Mouse (Mus musculus) kidney, adult 2 months (tissue): ENCODE results near the gene Spata5. TPM values are rescaled to one million over a fixed set of nuclear protein-coding genes. Genes with fewer than 3 reads are reported as not detected.

Source experiments
- DNase-seq: peaks from one replicate; pipeline ENCODE4 v3.0.0; 2021
- H3K27ac ChIP-seq: fragments of 200-500 bp; 2 replicates; pipeline ENCODE4 v1.5.1; 2012; ENCODE audit warnings: low read depth, low read length, control low read depth, inconsistent platforms; ENCODE audit not compliant: insufficient read depth
- H3K27me3 ChIP-seq: fragments of 200-500 bp; replicated peaks from 2 replicates; pipeline ENCODE4 v1.6.1; 2012; ENCODE audit warnings: mild to moderate bottlenecking, moderate library complexity, low read length, inconsistent platforms; ENCODE audit not compliant: control insufficient read depth, insufficient read depth
- H3K36me3 ChIP-seq: fragments of 200-500 bp; 2 replicates; pipeline ENCODE4 v1.6.1; 2012; ENCODE audit warnings: mild to moderate bottlenecking, moderate library complexity, low read length, inconsistent platforms; ENCODE audit not compliant: control insufficient read depth, insufficient read depth
- H3K4me1 ChIP-seq: fragments of 200-500 bp; 2 replicates; pipeline ENCODE4 v1.6.1; 2011; ENCODE audit warnings: low read length; ENCODE audit not compliant: control insufficient read depth, insufficient read depth
- H3K4me3 ChIP-seq: fragments of 200-500 bp; 2 replicates; pipeline ENCODE4 v1.5.1; 2011; ENCODE audit warnings: mild to moderate bottlenecking, low read depth, low read length, control low read depth; ENCODE audit not compliant: insufficient read depth
- CTCF ChIP-seq: fragments of 200-500 bp; conservative IDR thresholded peaks from 2 replicates; pipeline ENCODE4 v1.5.1; 2011; ENCODE audit warnings: low read depth, mild to moderate bottlenecking, control low read depth, low read length, moderate library complexity, mixed read lengths; ENCODE audit not compliant: insufficient read depth, insufficient read length
- POLR2A ChIP-seq: fragments of 200-500 bp; IDR thresholded peaks from one replicate; pipeline ENCODE4 v1.6.1; 2011; ENCODE audit warnings: low read depth, low read length, control low read depth
- WGBS: fragments of 180-500 bp; shearing (Covaris S2); methylation state at CpG from one replicate; pipeline ENCODE4 v1.1.7; 2018; 5-methylcytosine and 5-hydroxymethylcytosine counted together
- polyA plus RNA-seq: library from polyadenylated mRNA; depleted of rRNA; stranded (reverse); fragments of >200 nt; gene quantifications from 2 replicates; pipeline ENCODE4 v1.2.3, GENCODE M21; 2012

The Spata5 gene
- polyA plus RNA-seq, 1 experiment: 2.7 TPM

DNA sequence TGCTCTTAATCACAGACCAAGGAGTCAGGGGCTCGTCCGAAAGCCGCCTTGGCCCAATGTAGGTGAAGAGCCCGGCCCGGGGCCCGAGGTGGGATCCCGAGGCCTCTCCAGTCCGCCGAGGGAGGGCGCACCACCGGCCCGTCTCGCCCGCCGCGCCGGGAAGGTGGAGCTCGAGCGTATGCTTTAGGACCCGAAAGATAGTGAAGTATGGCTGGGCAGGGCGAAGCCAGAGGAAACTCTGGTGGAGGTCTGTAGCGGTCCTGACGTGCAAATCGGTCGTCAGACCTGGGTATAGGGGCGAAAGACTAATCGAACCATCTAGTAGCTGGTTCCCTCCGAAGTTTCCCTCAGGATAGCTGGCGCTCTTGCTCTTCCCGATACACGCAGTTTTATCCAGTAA lies 61.6 kb downstream of the Spata5 start:
- WGBS: 96% methylated on average over 31 of the region's 31 CpGs
- no peak for TF ChIP-seq POLR2A
- no peak for TF ChIP-seq CTCF
- no peaks in the 10 kb centered on the region; the same call in 1 of the 2 replicates for H3K36me3 ChIP-seq
- H3K27ac ChIP-seq: no peak overlapping the region
- no peak for DNase-seq
- H3K27me3 ChIP-seq: no peaks in the 10 kb centered on the region
- no peaks in the 10 kb centered on the region for H3K4me1 ChIP-seq
- H3K4me3 ChIP-seq: no peak overlapping the region

DNA sequence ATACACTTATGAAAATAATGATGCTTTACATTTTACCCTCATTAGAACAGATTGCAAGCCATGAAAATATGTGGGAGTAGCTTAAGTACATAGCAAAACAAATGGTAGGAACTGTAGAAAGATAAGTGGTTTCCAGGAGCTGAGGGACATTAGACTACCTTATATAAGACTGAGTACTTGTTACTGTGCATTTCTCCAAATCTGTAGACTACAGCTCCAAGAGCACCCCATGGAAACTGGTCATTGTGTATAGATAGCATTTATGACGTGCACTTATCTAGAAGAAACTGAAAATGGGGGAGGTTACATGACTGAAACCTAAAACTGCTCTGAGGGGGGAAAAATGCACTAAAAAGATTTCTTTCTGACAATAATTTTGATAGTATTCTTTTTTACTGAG lies 63.0 kb downstream of the Spata5 start:
- DNase-seq: no peak
- Histone ChIP-seq H3K36me3 (no peaks in the 10 kb centered on the region; the same call in 1 of the 2 replicates), H3K4me3 (no peak overlapping the region), H3K27ac (no peak overlapping the region), H3K4me1 (no peaks in the 10 kb centered on the region), H3K27me3 (no peaks in the 10 kb centered on the region)
- TF ChIP-seq POLR2A (no peak), CTCF (no peak)
- 100% methylated on average over 1 of the region's 1 CpGs for WGBS

DNA sequence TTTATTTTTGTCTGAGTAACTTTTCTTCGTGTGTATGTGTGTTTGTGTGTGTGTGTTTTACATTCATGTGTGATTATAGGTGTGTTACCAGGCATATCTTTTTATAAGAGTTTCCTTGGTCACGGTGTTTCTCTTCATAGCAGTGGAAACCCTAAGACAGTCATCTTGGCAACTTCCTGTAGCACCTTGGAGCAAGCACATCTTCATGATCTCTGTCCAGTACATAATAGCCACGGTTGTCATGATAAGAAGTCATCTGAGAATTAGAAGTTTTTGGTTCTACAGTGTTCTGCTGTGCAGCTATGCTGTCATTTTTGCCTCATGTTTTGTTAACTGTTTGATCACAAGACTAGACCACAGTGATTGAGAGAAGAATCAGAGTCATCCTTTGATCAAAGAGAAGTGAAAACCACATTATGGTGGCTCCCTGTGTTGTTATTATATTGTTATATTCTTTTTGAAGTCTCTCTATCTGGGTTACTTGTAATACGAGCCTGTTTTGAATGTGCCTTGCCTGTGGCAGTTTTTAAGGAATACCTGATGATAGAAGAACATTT lies 64.1 kb downstream of the Spata5 start:
- no peak for TF ChIP-seq POLR2A
- TF ChIP-seq CTCF: no peak

DNA sequence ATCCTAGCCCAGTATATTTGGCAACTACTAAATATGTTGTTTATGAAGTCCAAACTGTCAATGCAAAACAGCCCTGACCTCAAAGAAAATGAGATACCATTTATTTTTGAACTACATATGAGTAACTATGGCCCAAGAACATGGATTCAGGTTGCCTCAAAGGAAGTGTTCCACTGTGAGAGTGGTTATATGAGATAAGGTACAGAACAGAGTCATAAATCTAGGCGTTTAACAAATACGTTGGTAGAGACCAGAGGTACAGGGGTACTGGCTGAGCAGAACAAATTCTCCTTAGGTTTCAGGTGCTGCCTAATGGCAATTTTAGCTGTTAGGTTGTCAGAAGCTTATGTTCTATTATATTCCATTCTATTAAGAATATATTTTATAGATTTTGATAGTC lies 67.9 kb downstream of the Spata5 start:
- H3K4me3 ChIP-seq: no peak overlapping the region
- H3K4me1 ChIP-seq: no peaks in the 10 kb centered on the region
- no peaks in the 10 kb centered on the region for H3K27me3 ChIP-seq
- TF ChIP-seq POLR2A (no peak), CTCF (no peak)
- 68% methylated on average over 2 of the region's 2 CpGs for WGBS
- H3K27ac ChIP-seq: no peak overlapping the region
- H3K36me3 ChIP-seq: no peaks in the 10 kb centered on the region
- DNase-seq: no peak

More for the DNA sequence above, 64.1 kb downstream of the Spata5 start:
- no peak for DNase-seq
- WGBS: 85% methylated on average over 4 of the region's 4 CpGs
- Histone ChIP-seq H3K4me1 (no peaks in the 10 kb centered on the region), H3K27ac (no peak overlapping the region), H3K4me3 (no peak overlapping the region), H3K27me3 (no peaks in the 10 kb centered on the region), H3K36me3 (no peaks in the 10 kb centered on the region; the same call in 1 of the 2 replicates)

DNA sequence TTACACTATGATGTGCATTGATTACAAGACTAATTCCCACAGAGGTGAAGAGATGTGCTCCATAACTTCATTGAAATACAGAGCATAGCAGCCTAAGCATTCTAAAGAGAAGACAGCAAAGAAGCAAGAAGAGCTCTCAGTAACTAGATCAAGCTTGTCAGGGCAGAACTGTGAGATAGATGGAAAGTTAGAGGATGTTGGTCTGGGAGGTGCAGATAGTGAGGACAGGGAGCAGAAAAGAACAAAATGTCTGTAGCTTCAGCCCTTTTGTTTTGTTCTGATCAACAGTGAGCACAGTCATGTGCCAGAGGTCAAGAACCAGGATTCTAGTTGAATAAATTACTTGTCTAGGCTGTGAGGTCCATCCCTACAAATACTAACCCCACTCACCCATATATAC lies 68.5 kb downstream of the Spata5 start:
- Histone ChIP-seq H3K36me3 (no peaks in the 10 kb centered on the region), H3K4me1 (no peaks in the 10 kb centered on the region), H3K27me3 (no peaks in the 10 kb centered on the region), H3K4me3 (no peak overlapping the region), H3K27ac (no peak overlapping the region)
- no peak for DNase-seq
- TF ChIP-seq POLR2A (no peak), CTCF (no peak)

DNA sequence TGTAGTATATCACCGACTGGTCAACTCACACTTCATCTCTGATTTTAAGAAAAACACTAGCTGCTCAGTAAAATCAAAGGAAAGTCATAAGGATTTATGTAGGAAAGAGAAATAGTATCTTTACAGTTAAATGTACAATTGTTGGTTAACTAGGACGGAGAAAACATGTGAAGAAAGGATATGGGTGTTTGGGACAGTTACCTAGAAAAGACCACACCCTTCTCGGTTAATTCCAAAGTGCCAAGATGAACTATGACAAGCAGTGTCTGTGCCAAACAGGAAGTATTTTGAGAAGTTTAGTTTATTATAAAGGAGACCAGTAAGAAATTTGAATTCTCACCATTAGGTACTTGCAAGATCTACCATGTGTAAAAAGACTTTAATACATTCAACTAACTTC lies 70.3 kb downstream of the Spata5 start:
- TF ChIP-seq POLR2A: no peak
- TF ChIP-seq CTCF: no peak
- no peaks in the 10 kb centered on the region for H3K36me3 ChIP-seq
- WGBS: 79% methylated on average over 3 of the region's 3 CpGs

DNA sequence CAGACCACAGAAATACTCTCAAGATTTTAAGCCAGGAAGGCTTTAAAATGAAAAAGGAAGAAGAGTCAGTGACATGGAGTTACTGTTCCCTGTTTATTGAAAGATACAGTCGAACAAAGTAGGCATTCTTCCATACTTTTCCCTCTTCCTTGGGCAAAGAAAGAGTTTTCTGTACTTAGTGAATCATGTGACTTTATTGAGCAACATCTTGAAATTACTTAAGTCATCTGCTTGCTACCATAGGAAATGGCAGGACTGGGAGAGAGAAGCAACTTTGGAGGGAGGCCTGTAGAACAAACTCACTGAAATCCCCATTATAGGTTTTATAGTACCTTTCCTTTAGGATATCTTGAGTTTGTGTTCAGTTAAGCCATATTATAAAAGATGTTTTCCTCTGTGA lies 81.2 kb downstream of the Spata5 start:
- H3K27ac ChIP-seq: no peak overlapping the region
- no peak overlapping the region for H3K4me3 ChIP-seq
- no peaks in the 10 kb centered on the region for H3K36me3 ChIP-seq
- no peaks in the 10 kb centered on the region for H3K4me1 ChIP-seq
- WGBS: 83% methylated on average over 1 of the region's 1 CpGs
- no peaks in the 10 kb centered on the region for H3K27me3 ChIP-seq
- TF ChIP-seq POLR2A (no peak), CTCF (no peak)
- DNase-seq: no peak

More for the DNA sequence above, 70.3 kb downstream of the Spata5 start:
- Histone ChIP-seq H3K4me1 (no peaks in the 10 kb centered on the region), H3K27ac (no peak overlapping the region), H3K27me3 (no peaks in the 10 kb centered on the region), H3K4me3 (no peak overlapping the region)
- DNase-seq: no peak

DNA sequence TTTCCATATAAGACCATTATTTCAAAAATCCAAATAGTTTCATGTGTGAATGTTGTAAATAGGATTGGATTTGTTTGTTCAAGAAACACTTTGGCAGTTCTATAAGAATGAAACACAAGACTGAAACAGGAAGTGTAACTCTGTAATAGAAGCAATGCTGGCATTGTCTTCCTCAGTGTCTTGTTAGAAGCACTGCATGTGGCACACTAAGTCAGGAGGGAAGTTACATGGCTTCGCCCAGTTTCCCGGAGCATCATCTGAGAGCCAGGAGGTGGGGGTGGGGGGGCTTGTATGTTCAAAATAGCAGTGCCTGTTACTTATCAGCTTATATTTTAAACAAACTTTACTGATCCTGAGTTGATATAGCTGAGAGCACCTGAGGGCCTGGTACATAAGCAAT lies 82.9 kb downstream of the Spata5 start:
- no peaks in the 10 kb centered on the region for H3K4me1 ChIP-seq
- whole genome bisulfite sequencing: 69% methylated on average over 2 of the region's 2 CpGs
- no peak overlapping the region for H3K4me3 ChIP-seq
- no peak for TF ChIP-seq CTCF
- TF ChIP-seq POLR2A: no peak
- no peak for DNase-seq
- no peak overlapping the region for H3K27ac ChIP-seq
- no peaks in the 10 kb centered on the region for H3K36me3 ChIP-seq
- H3K27me3 ChIP-seq: no peaks in the 10 kb centered on the region
